Mouse (Mus musculus): ENCODE results near the gene Grem2.

- TF ChIP-seq CTCF (conservative IDR thresholded peaks at IDR 0.05; ENCODE audit: low read length) (no peak), POU5F1 (IDR thresholded peaks at IDR 0.05; ENCODE audit: borderline replicate concordance, low read length) (no peak), NANOG (IDR thresholded peaks at IDR 0.05; ENCODE audit: borderline replicate concordance, low read length) (no peak)
These were observed 11.8 kb downstream of the Grem2 start for GRCm38 (mm10) chr1:174909834-174910233.
